Mouse (Mus musculus) kidney, embryonic 16.5 days (tissue): ENCODE data around the gene Eef1a1. TPM values are rescaled to one million over a fixed set of nuclear protein-coding genes. Genes with fewer than 3 reads are reported as not detected.
"Not testable (repeated sequence)": the region's sequence is repeated elsewhere in the genome, so short reads cannot be mapped to it uniquely, and the experiment has no call there.

Experiments used
- ATAC-seq: fragments of 200-750 bp; cut with Nextera tagmentation; 2 replicates; pipeline ENCODE4 v1.8.0; 2017; ENCODE audit warnings: moderate TSS enrichment; ENCODE audit not compliant: low FRiP score, low TSS enrichment
- H3K27ac ChIP-seq: fragments of 300-500 bp; sonication (generic); 2 replicates; pipeline ENCODE4 v1.5.1; 2014; ENCODE audit warnings: low read length
- H3K27me3 ChIP-seq: fragments of 300-500 bp; sonication (generic); 2 replicates; pipeline ENCODE4 v1.6.1; 2014; ENCODE audit warnings: low read length, control low read depth, mixed read lengths; ENCODE audit not compliant: insufficient read depth
- H3K36me3 ChIP-seq: fragments of 300-500 bp; sonication (generic); 2 replicates; pipeline ENCODE4 v1.6.1; 2014; ENCODE audit warnings: low read length, control low read depth, mixed read lengths; ENCODE audit not compliant: insufficient read depth
- H3K4me1 ChIP-seq: fragments of 300-500 bp; sonication (generic); 2 replicates; pipeline ENCODE4 v1.6.1; 2014; ENCODE audit warnings: low read length, control low read depth, mixed read lengths; ENCODE audit not compliant: insufficient read depth
- H3K4me2 ChIP-seq: fragments of 300-500 bp; sonication (generic); replicated peaks from 2 replicates; pipeline ENCODE4 v1.6.1; 2014; ENCODE audit warnings: low read depth, low read length
- H3K4me3 ChIP-seq: fragments of 300-500 bp; sonication (generic); 2 replicates; pipeline ENCODE4 v1.5.1; 2014; ENCODE audit warnings: mild to moderate bottlenecking, low read length
- H3K9ac ChIP-seq: fragments of 300-500 bp; sonication (generic); replicated peaks from 2 replicates; pipeline ENCODE4 v1.6.1; 2014; ENCODE audit warnings: low read length
- H3K9me3 ChIP-seq: fragments of 300-500 bp; sonication (generic); 2 replicates; pipeline ENCODE4 v1.6.1; 2016; ENCODE audit warnings: low read length, control low read depth
- WGBS: fragments of 180-500 bp; shearing (Covaris S2); extraction: QIAGEN DNeasy Blood & Tissue Kit; methylation state at CpG from one replicate; pipeline ENCODE4 v1.1.7; 2014; 5-methylcytosine and 5-hydroxymethylcytosine counted together
- polyA plus RNA-seq: library from polyadenylated mRNA; unstranded; fragments of >200 nt; fragmentation: Nextera tagmentation; extraction: Ambion mirVana; gene quantifications from 2 replicates; pipeline ENCODE4 v1.2.1, GENCODE M21; 2015

The Eef1a1 gene
- polyA plus RNA-seq, 1 experiment from 2014 or later = 5,126 TPM

DNA sequence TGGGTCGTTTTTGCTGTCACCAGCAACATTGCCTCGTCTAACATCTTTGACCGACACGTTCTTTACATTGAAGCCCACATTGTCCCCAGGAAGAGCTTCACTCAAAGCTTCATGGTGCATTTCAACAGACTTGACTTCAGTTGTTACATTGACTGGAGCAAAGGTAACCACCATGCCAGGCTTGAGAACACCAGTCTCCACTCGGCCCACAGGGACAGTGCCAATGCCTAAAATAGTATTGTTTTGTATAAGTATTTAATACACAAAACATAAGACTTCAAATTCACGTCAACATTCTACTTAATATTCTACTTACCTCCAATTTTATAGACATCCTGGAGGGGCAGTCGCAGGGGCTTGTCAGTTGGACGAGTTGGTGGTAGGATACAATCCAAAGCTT, 9.6 kb downstream of the Eef1a1 start:
- not testable (repeated sequence) for H3K27me3 ChIP-seq, H3K9me3 ChIP-seq, ATAC-seq, H3K27ac ChIP-seq
- Histone ChIP-seq H3K36me3 (peaks cover 39% of the 10 kb centered on the region), H3K4me1 (peaks cover 22% of the 10 kb centered on the region), H3K4me2 (peak overlapping the region; percentile 64), H3K4me3 (peak overlapping the region; percentile 100), H3K9ac (peak overlapping the region; percentile 99)
- 30% methylated on average over 8 of the region's 8 CpGs for WGBS

DNA sequence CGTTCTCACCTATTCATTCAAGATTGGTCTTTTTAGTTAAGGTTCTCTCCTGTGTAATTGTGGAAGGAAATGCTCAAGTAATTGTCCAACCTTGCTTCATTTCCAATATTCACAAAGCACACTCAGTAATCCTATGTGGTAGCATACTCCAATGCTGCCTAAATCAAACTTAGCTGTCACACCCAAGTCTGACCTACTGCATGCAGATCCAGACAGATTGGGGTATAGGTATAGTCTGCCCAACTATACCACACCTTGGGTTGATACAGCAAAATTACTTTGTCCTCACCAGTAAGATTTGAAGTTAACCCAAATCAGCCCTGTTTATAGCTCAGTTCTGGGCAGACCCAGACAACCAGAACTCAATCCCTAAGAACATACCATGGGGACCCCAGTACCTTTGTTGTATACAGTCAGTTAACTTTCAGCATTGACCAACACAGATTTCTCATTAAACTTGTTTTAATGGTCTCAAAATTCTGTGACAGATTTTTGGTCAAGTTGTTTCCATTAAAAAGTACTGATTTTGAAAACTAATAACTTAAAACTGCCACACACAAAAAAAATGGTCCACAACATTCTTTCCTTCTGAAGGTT, 10.8 kb downstream of the Eef1a1 start:
- H3K4me3 ChIP-seq = peak overlapping the region; percentile 6; the same call in 1 of the 2 replicates
- H3K36me3 ChIP-seq = peaks cover 47% of the 10 kb centered on the region
- H3K9ac ChIP-seq = 0 out of 2 replicates have a peak overlapping the region, but pooled peaks have one; percentile 31
- H3K27ac ChIP-seq = 0 out of 2 replicates have a peak overlapping the region, but pooled peaks have one; percentile 20
- WGBS = 66% methylated on average over 1 of the region's 1 CpGs
- not testable (repeated sequence) for H3K9me3 ChIP-seq, H3K27me3 ChIP-seq, ATAC-seq
- peaks cover 22% of the 10 kb centered on the region for H3K4me1 ChIP-seq
- peak overlapping the region; percentile 21; the same call in 1 of the 2 replicates for H3K4me2 ChIP-seq

DNA sequence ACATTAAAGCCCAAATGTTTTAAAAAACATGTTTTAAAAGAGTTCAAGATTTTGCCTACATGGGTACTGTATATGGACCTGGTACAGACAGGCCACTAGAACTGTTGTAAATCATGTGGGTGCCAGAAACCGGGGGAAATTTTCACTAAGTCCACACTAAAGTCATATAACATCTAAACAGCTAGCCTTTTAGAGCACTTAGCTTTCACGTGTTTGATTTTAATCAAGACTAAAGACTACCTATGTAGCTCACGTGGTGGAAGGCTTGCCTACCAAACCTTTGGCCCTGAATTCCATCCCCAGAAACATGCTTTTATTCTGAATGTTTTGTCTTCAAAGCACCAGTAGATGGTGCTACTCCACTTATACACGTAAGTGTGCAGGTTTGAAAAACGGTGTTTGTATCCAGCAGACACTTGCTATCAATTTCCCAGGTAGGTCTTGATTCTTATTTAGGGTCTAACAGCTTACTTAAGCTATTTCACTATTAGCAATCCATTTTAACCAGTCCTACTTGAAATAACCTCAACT, 11.9 kb downstream of the Eef1a1 start:
- no peak for ATAC-seq
- H3K4me1 ChIP-seq = peaks cover 16% of the 10 kb centered on the region; the same call in 1 of the 2 replicates
- H3K27ac ChIP-seq = peak overlapping the region; percentile 2; the same call in 1 of the 2 replicates
- H3K36me3 ChIP-seq = peaks cover 47% of the 10 kb centered on the region
- H3K9me3 ChIP-seq = no peaks in the 10 kb centered on the region
- no peak overlapping the region for H3K9ac ChIP-seq
- 4% methylated on average over 5 of the region's 5 CpGs for WGBS
- H3K4me2 ChIP-seq = no peak overlapping the region
- no peaks in the 10 kb centered on the region for H3K27me3 ChIP-seq
- H3K4me3 ChIP-seq = no peak overlapping the region

DNA sequence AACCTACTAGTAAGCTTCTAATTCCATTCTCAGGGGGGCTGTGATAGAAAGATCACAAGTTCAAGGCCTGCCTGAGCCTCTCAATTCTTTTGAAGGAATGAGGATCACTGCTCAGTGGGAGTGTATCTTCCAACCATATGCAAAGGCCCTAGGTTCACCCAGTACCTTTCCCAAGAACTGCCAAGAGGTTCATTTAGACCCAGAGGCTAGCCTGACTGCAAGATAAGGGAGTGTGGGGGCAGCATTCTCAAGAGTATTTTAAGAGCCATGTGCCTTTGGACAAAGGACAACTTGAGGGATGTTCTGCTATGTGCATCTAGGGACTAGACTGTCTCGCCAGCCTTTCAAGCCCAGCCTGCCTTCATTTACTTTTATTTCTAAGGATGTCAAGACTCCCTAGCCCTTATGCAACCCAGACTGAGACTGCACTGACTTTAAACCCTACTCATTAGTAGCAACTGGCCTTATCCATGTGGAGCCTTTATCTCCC, 12.4 kb downstream of the Eef1a1 start:
- 30% methylated on average over 1 of the region's 1 CpGs for WGBS
- H3K27me3 ChIP-seq = no peaks in the 10 kb centered on the region
- H3K9ac ChIP-seq = no peak overlapping the region
- ATAC-seq = no peak
- H3K4me2 ChIP-seq = no peak overlapping the region
- no peak overlapping the region for H3K4me3 ChIP-seq
- 0 out of 2 replicates have a peak overlapping the region, but pooled peaks have one; percentile 2 for H3K27ac ChIP-seq
- H3K4me1 ChIP-seq = peaks cover 16% of the 10 kb centered on the region; the same call in 1 of the 2 replicates
- H3K9me3 ChIP-seq = no peaks in the 10 kb centered on the region
- peaks cover 47% of the 10 kb centered on the region for H3K36me3 ChIP-seq

DNA sequence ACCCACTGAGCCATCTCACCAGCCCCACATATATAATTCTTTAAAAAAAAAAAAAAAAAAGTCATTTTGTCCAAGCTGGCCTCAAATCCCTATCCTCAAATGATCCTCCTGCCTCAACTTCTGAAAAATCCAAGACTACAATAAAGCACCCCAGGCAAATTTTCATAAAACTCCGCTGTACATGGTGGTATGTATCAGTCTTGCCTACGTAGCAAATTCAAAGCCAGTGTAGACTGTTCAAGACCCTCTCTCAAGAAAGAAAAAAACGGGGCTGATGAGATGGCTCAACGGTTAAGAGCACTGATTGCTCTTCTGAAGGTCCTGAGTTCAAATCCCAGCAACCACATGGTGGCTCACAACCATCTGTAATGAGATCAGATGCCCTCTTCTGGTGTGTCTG, 13.1 kb downstream of the Eef1a1 start:
- no peak overlapping the region for H3K4me2 ChIP-seq
- H3K36me3 ChIP-seq = peaks cover 48% of the 10 kb centered on the region
- H3K9ac ChIP-seq = no peak overlapping the region
- no peaks in the 10 kb centered on the region for H3K9me3 ChIP-seq
- H3K4me3 ChIP-seq = no peak overlapping the region
- H3K4me1 ChIP-seq = peaks cover 16% of the 10 kb centered on the region; the same call in 1 of the 2 replicates
- ATAC-seq = no peak
- H3K27me3 ChIP-seq = no peaks in the 10 kb centered on the region
- H3K27ac ChIP-seq = no peak overlapping the region
- WGBS = 82% methylated on average over 4 of the region's 4 CpGs

DNA sequence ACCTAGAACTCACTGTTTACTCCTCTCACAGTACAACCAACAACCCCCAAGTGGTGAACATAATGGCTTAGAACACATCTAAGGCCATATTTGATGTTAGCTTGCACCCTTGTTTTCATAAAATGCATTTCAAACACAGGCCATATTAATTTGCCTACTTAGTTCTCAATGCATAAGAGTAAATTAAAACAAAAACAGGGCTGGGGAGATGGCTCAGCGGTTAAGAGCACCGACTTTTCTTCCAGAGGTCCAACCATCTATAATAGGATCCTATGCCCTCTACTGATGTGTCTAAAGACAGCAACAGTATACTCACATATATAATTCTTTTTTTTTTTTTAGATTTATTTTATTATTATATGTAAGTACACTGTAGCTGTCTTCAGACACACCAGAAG, 13.6 kb downstream of the Eef1a1 start:
- Histone ChIP-seq H3K9me3 (no peaks in the 10 kb centered on the region), H3K27me3 (no peaks in the 10 kb centered on the region), H3K4me1 (peaks cover 16% of the 10 kb centered on the region; the same call in 1 of the 2 replicates), H3K4me3 (no peak overlapping the region), H3K4me2 (no peak overlapping the region), H3K9ac (no peak overlapping the region), H3K36me3 (peaks cover 50% of the 10 kb centered on the region), H3K27ac (no peak overlapping the region)
- WGBS = 82% methylated on average over 2 of the region's 2 CpGs
- no peak for ATAC-seq

DNA sequence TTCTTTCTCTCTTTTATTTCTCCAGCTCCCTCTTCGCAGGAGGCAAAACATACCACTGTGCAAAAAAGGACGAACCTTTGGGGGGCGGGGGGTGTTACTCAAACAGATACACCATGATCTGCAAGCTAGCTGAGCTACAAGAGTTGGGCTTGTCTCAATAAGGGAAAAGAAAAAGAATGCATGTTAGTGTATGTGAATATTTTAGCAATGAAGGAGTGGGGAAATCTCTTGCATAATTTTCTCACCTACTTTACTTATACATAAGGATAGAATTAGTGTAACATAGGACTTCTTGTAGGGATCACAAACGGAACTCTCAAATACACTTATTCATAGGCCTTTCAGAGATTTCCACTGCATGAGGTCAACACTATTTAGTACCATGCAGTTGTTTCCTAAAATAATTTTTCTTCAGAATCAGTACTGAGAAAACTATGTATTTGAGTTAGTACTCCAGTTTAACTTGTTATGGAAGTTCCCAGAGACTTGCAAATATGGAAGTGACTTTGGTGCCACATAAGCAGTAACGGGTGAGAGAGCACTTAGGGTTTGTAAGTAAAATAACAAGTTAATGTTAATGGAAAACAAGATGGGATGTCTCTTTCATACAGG, 14.1 kb downstream of the Eef1a1 start:
- H3K27me3 ChIP-seq = no peaks in the 10 kb centered on the region
- no peak for ATAC-seq
- H3K4me2 ChIP-seq = no peak overlapping the region
- no peak overlapping the region for H3K9ac ChIP-seq
- 88% methylated on average over 5 of the region's 5 CpGs for WGBS
- no peak overlapping the region for H3K27ac ChIP-seq
- H3K4me3 ChIP-seq = no peak overlapping the region
- H3K4me1 ChIP-seq = peaks cover 16% of the 10 kb centered on the region; the same call in 1 of the 2 replicates
- H3K36me3 ChIP-seq = peaks cover 51% of the 10 kb centered on the region
- no peaks in the 10 kb centered on the region for H3K9me3 ChIP-seq

DNA sequence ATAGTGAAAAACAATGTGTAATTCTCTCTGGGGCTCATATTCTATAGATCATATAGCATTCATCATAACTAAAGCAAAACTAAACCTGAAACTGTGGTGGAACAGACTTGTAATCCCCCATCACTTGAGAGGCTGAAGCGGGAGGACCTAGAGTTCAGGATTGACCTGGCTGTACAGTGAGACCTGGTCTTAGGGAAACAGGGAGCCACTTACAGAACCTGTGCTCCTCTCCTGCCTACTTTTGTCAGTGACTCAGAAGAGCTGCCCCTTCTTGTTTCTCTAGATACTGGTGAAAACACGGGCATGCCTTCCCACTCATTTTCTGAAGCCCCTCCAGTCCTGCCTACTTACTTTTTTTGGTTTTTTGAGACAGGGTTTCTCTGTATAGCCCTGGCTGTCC, 14.7 kb downstream of the Eef1a1 start:
- H3K36me3 ChIP-seq = peaks cover 48% of the 10 kb centered on the region
- H3K4me3 ChIP-seq = no peak overlapping the region
- 76% methylated on average over 2 of the region's 2 CpGs for WGBS
- no peak for ATAC-seq
- H3K9me3 ChIP-seq = no peaks in the 10 kb centered on the region
- H3K4me2 ChIP-seq = no peak overlapping the region
- no peaks in the 10 kb centered on the region for H3K27me3 ChIP-seq
- H3K27ac ChIP-seq = no peak overlapping the region
- no peak overlapping the region for H3K9ac ChIP-seq
- H3K4me1 ChIP-seq = peaks cover 12% of the 10 kb centered on the region; the same call in 1 of the 2 replicates

DNA sequence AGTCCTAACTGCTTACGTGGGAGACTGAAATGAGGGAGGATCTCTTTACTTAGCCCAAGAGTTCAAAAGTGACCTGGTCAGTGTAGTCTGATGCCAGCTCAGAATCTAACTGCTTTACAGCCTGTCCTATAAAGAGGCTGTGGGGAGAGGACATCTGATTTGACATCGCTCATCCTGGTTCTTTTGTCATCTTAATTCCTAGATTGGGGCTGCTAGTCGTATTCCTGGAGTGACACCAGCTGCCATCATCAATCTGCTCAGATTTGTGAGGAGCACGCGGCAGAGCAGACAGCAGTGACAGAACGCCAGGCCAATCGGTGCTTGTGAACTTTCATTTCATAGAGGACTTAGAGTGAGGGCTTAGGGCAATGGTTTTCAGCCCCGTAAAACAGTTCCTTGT, 15.4 kb downstream of the Eef1a1 start:
- no peak for ATAC-seq
- no peak overlapping the region for H3K4me3 ChIP-seq
- H3K4me2 ChIP-seq = no peak overlapping the region
- H3K9ac ChIP-seq = no peak overlapping the region
- WGBS = 65% methylated on average over 8 of the region's 8 CpGs
- no peaks in the 10 kb centered on the region for H3K9me3 ChIP-seq
- 0 out of 2 replicates have a peak, but pooled peaks cover 6% of the 10 kb centered on the region for H3K4me1 ChIP-seq
- peaks cover 48% of the 10 kb centered on the region for H3K36me3 ChIP-seq
- no peaks in the 10 kb centered on the region for H3K27me3 ChIP-seq
- H3K27ac ChIP-seq = no peak overlapping the region

DNA sequence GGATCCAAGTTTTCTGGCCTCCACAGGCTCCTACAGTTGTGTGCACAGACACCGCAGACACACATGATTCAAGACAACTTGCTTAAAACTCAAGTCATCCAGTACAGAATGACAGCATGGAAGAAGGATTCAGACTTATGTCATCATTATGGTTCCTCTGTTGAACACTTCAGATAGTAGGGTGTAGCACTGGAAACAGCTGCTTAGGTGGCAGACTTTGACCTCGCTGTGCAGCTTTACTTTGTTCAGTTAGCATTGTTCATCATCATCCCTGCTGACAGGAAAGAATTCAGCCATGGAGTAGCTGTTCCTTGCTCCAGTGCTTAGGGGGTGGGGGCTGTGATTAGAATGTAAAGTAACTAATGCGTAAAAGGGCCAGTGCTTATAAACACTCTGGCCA, 23.2 kb downstream of the Eef1a1 start:
- H3K36me3 ChIP-seq = peaks cover 66% of the 10 kb centered on the region
- ATAC-seq = no peak
- H3K27me3 ChIP-seq = no peaks in the 10 kb centered on the region

More for the DNA sequence above, 23.2 kb downstream of the Eef1a1 start:
- 91% methylated on average over 3 of the region's 3 CpGs for WGBS
- no peak overlapping the region for H3K4me3 ChIP-seq
- H3K9me3 ChIP-seq = no peaks in the 10 kb centered on the region
- H3K4me1 ChIP-seq = no peaks in the 10 kb centered on the region
- H3K9ac ChIP-seq = no peak overlapping the region
- H3K4me2 ChIP-seq = no peak overlapping the region
- no peak overlapping the region for H3K27ac ChIP-seq
